Mouse (Mus musculus) mouse trophoblast stem cell (cell line): ENCODE measurements around the gene Ino80d.

ENCODE experiments used
- in situ Hi-C, 2 experiments: fragments of 300-500 bp; cut with MseI, MboI; formaldehyde crosslinking; loops; 2 replicates in 1 of 2; 3 replicates in 1 of 2; pipeline ENCODE4 v1.15.1; 2025

Gene Ino80d

GRCm38 (mm10) chr1:63107614-63108327 lies 6.7 kb downstream of the Ino80d start:
- in situ Hi-C loops: no loop called here

GRCm38 (mm10) chr1:63102758-63103451 lies 11.6 kb downstream of the Ino80d start:
- in situ Hi-C loops: no loop called here

- in situ Hi-C loops: no loop called here
Measured at GRCm38 (mm10) chr1:63100196-63100595, 14.3 kb downstream of the Ino80d start.

- in situ Hi-C loops: no loop called here
Measured at GRCm38 (mm10) chr1:63098831-63099230, 15.6 kb downstream of the Ino80d start.

GRCm38 (mm10) chr1:63096071-63096470 lies 18.4 kb downstream of the Ino80d start:
- in situ Hi-C loops: no loop called here

- in situ Hi-C loops: no loop called here
Measured at GRCm38 (mm10) chr1:63089795-63090194, 24.7 kb downstream of the Ino80d start.

GRCm38 (mm10) chr1:63088614-63089013 lies 25.9 kb downstream of the Ino80d start:
- in situ Hi-C loops: no loop called here

- in situ Hi-C loops: no loop called here
Measured at GRCm38 (mm10) chr1:63080277-63080676, 34.2 kb downstream of the Ino80d start.

- in situ Hi-C loops: no loop called here
Measured at GRCm38 (mm10) chr1:63076383-63076782, 38.1 kb downstream of the Ino80d start.

- in situ Hi-C loops: no loop called here
Measured at GRCm38 (mm10) chr1:63071379-63071778, 43.1 kb downstream of the Ino80d start.

- in situ Hi-C loops: no loop called here
Measured at GRCm38 (mm10) chr1:63058361-63058760, 56.1 kb downstream of the Ino80d start.

GRCm38 (mm10) chr1:63057849-63058248 lies 56.6 kb downstream of the Ino80d start:
- in situ Hi-C loops: no loop called here

- in situ Hi-C loops: no loop called here
Measured at GRCm38 (mm10) chr1:63057318-63057717, 57.1 kb downstream of the Ino80d start.

- in situ Hi-C loops: no loop called here
Measured at GRCm38 (mm10) chr1:63055386-63055785, 59.1 kb downstream of the Ino80d start.

- in situ Hi-C loops: no loop called here
Measured at GRCm38 (mm10) chr1:63050866-63051265, 63.6 kb downstream of the Ino80d start.

- in situ Hi-C loops: no loop called here
Measured at GRCm38 (mm10) chr1:63049977-63050376, 64.5 kb downstream of the Ino80d start.

- in situ Hi-C loops: no loop called here
Measured at GRCm38 (mm10) chr1:63047983-63048382, 66.5 kb downstream of the Ino80d start.

GRCm38 (mm10) chr1:63032929-63033328 lies 81.5 kb downstream of the Ino80d start:
- in situ Hi-C loops: no loop called here

- in situ Hi-C loops: no loop called here
Measured at GRCm38 (mm10) chr1:63019916-63020315, 94.6 kb downstream of the Ino80d start.

GRCm38 (mm10) chr1:63005013-63005646 lies 109.3 kb downstream of the Ino80d start:
- in situ Hi-C loops: no loop called here

GRCm38 (mm10) chr1:63001874-63002273 lies 112.6 kb downstream of the Ino80d start:
- in situ Hi-C loops: no loop called here

GRCm38 (mm10) chr1:62993348-62993747 lies 121.1 kb downstream of the Ino80d start:
- in situ Hi-C loops: no loop called here

- in situ Hi-C loops: no loop called here
Measured at GRCm38 (mm10) chr1:62992648-62993047, 121.8 kb downstream of the Ino80d start.
